Mouse (Mus musculus): Measurements from ENCODE around the gene Dnaja1.

The Dnaja1 gene

DNA sequence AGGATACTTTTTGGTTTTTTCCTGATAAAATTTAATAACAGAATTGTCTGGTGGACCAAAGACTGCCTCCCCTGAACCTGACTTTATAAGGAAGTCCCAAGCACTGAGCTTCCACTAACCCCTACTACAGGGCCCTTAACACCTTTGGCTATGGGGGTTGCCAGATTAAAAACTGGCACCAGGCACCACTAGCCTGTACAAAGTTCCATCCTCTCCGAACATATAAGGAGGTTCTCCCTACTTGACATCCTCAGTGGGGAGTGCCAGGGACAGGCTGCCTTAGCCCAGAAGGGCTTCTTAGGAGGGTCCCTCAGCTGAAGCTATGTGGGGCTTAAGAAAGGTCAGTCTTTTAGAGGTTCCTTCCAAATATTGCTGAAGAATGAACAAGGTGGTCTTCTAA is 13.4 kb downstream of the Dnaja1 start:
- in situ Hi-C loops (cut with MboI): no loop called here

DNA sequence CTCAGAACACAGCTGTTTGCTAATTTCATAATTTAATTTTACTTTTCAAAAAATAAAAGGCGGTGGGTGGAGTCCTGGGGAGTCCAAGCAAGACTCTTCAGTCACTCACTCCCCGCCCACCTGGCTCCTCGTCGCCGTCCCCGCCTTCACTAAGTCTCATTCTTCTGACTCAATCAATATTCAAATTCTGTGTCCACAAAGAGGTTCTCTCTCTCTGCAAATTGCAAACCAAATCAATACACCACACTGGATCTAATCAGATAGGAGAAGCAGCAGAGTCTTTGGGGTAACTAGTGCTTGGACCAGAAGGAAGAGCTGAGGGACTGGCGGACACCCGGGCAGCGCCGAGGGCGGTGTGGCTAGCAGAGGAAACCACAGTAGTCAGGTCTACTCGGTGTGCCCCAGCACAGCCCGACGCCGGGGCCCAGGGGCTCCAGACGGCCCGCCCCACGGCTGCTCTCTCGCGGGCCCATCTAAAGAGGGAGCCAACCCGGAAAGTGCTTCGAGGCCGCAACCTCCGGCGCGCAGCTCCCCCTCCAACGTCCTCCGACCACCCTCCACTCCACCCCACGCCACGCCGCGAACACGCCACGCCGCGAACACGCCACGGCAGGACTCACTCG is 35.3 kb downstream of the Dnaja1 start:
- in situ Hi-C loops (cut with MboI): no loop called here

DNA sequence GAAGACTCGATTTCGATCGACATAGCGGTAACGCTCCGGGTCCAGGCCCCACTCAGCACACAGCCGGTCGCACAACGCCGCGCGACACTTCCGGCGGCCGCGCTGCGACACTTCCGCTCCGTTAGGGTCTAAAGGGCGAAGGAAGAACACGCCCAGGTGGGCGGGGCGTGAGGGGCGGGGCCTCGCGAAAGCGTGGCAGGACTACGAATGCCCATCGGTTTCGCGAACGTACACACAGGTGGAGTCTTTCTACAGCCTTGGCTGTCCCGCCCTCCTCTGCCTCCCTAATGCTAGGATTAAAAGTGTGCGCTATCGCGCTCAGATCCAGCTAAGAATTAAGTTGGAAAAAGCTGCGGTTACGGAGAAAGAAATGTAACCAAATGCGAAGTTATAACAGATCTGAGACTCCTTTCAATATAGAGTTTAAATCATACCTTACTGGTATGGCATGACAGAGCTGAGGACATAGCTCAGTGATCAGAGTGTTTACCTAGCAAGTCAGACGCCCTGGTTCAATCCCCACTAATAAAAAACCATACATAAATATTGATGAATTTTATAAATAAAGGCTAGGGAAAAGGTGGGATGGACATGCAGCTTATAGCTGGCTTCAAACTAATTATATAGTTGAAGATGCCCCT is 36.0 kb downstream of the Dnaja1 start, which contains the start of gene Smu1:
Smu1 (minus strand) TSS at position 144 of the 641 bp plus-strand sequence.
- in situ Hi-C loops (cut with MboI): no loop called here

DNA sequence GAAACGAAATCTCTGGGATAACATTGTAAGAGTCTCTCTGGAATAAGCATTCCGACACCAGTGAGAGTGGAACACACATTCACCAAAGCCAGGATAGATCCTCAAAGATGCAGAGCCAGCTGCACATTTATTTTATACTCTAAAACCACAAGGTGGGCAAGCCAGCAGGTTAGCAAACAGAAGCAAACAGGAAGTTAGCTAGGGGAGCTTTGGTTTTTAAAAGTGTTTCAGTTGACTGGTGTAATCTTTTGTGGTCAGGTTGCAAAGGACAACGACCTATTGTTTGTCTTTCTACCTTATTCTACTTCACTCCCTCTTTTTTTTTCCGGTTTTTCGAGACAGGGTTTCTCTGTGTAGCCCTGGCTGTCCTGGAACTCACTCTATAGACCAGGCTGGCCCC is 37.9 kb downstream of the Dnaja1 start:
- in situ Hi-C loops (cut with MboI): no loop called here

DNA sequence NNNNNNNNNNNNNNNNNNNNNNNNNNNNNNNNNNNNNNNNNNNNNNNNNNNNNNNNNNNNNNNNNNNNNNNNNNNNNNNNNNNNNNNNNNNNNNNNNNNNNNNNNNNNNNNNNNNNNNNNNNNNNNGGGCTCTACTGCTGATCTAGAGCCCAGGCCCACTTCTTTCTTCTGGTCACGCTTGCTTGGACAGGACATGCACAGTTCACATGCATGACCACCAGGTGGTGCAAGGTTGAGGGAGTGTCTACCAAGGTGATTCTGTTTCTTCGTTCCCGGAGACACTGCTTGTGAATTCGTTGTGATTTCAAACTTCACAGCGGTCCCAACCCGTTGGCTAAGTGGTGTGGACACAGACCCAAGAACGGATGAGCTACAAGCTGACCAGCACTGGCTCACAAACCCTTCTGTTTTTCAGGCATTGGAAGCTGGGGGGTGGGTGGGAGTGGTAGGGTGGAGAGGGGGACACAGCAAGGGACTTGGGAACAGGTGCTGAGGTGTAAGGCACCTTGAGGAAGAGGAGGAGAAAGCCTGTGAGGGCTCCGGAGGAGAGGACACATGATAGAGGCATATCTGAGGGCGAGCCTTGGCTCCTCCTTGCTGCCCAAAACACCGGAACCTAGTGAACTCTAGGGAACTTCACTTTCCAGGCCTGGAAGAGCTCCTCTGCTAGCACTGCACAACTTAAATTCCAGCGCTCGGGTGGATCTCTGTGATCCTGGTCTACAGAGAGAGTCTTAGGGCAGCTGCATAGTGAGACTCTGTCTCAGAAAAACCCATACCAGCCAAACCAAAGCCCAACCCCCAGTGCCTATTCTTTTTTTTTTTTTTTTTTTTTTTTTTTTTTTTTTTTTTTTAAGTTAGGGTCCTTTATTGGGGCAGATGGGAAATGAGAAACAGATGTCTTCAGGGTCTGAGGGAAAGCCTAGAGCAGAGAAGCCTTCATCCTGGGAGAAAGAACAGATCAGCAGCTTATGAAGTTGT is 52.6 kb downstream of the Dnaja1 start:
- in situ Hi-C loops (cut with MboI): loop anchor here (5.0 kb wide), 1 partner anchor 133 kb away; no protein-coding TSS in a partner anchor

DNA sequence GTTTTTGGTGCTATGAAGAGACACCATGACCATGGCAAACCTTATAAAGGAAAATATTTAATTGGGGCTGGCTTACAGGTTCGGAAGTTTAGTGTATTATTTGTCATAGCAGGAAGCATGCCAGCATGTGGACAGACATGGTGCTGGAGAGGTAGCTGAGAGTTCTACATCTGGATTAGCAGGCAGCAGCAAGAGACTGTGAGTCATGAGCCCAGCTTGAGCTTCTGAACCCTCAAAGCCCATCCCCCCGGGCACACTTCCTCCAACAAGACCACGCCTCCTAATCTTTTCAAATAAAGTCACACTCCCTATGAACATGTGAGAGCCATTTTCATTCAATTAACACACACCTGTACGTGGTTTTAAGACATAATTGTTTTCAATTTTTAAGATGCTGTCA is 54.5 kb downstream of the Dnaja1 start:
- in situ Hi-C loops (cut with MboI): no loop called here

DNA sequence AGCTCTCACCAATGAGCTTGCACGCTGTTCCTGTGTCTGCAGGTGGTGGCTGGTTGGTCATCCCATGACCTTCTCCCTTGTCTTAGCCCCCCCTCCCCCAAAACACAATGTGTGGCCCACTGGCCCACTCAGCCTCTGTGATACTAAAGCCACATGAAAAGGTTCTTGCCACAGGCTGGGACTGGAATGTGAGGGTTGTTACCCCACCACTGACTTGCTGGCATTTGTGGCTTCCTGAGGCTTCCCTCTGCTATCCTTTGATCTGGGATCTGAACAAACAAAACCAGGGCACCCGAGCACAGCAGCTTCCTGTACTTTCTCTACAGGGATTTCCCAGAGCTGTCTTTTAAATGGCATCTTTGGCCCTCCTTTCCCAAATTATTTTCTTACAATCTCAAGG is 55.2 kb downstream of the Dnaja1 start:
- in situ Hi-C loops (cut with MboI): no loop called here

DNA sequence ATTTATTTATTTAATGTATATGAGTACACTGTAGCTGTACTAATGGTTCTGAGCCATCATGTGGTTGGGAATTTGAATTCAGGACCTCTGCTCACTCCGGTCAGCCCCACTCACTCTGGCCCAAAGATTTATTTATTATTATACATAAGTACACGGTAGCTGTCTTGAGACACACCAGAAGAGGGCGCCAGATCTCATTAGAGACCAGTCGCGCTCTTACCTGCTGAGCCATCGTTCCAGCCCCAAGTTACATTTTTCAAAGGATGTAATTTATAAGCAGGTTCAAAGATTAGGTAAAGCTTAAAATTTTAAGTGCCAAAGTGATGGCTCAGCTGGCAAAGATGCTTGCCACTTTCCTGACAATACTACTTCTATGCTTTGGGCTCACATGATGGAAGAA is 56.7 kb downstream of the Dnaja1 start:
- in situ Hi-C loops (cut with MboI): no loop called here

DNA sequence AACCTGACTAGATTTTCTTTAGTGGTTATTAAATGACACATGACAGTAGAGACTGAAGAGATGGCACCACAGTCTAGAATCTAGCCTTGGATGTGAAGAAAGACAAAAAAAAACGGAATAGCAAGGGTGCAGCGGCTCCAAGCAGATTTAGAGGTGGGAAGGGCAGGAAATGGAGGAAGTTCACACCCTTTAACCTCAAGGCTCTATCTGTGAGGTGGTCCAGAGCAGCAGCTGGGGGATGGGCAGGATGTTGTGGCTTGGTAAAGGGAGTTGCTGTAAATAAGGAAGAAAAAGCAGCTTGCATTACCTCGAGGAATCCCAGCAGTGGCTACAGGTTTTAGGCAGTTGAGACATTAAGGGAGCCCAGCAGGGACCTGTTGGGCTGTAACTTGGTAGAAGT is 59.2 kb downstream of the Dnaja1 start:
- in situ Hi-C loops (cut with MboI): no loop called here

DNA sequence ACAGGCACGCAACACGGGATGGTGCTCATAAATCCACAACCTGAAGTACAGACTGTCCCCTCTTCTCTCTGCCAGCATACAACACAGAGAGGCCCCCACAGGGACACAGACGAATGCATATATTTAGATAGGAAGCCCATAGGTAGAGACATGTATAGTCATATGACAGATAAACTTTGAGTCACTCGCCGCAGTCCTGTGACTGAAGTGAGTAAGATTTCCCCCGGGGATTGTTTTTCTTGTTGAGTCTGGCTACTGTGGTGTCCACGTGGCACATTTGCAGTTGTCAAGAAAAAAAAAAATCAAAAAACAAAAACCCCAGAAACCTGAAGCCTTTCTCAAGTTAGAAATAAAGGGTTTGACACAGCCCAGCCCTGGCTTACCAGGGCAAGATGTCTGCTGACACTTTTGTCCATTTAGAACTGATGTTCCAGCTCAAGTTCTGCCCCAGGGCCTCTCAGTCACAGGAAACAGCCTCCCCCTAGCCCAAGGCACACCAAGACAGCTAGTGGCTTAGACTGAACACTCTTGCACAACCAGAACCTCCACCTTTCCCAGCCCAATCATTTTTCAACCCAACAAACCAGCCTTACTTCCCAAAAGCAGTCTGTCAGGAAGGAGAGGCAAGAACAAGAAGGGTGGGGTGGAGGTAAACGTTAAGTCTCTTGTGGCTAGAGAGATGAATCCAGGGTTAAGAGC is 60.0 kb downstream of the Dnaja1 start:
- in situ Hi-C loops (cut with MboI): no loop called here

DNA sequence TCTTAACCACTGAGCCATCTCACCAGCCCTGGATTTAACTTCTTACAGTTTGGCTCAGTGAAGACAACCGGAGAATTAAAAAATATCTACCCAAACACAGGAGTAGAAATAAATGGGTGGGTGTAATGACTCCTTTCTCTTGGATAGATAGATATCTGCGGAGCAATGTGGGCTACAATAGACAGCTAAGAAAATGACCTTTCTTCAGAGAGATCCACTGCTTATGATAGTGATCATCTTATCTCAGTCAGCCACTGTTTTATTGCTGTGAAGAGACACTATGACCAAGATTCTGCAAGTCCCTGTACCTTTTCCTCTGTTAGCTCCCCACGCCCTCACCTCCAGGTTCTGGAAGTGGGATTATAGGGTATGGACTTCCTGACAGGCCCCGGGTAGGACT is 61.1 kb downstream of the Dnaja1 start:
- in situ Hi-C loops (cut with MboI): no loop called here

DNA sequence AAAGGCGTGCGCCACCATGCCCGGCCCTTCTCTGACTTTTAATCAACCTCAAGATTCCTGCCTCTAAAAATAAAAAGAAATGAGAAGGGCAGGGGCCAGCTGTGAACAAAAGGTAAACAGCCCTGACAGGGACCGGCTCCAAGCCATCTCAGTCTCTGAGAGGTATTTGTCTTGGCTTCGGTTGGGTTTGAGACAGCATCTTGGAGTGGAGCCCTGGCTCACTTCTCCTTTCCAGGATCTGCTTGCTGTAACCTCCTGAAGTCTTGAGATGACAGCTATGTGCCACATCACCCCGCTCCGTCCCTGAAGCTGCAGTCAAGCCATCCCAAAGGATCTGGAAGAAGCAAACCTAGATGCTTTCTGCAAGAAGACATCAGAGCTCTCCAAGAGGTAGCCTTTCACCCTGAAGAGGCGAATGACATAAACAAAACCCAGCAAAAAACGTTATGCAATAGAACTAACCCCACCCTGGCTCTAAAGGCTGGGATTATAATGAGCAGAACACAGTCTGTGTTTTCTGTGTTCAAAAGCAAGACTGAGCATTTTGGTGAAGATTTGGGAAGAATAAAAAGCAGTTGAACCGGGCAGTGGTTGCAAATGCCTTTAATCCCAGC is 62.7 kb downstream of the Dnaja1 start:
- in situ Hi-C loops (cut with MboI): no loop called here

DNA sequence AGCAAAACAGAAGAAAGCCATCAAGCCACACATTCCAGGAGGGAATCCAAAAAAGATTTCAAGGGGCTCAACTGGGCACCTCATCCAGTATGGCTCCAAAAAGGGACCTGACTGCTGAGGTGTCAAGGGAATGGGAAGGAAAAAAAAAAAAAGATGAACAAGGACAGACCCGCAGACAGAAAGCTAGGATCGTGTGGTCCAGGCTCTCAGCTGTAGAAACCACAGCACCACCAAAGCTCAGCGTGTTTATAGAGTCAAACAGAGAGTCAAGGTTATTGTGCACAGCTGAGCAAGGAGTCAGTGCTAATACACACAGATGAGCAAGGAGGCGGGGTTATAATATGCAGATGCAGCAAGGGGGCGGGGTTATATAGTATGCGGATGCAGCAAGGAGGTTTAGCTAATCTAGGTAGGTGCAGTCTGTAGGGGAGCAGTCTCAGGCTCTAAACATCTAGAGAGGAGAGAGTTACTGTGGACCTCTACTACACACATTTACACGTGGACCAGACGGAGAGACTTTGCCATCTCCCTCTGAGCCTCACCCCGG is 63.7 kb downstream of the Dnaja1 start:
- in situ Hi-C loops (cut with MboI): no loop called here

DNA sequence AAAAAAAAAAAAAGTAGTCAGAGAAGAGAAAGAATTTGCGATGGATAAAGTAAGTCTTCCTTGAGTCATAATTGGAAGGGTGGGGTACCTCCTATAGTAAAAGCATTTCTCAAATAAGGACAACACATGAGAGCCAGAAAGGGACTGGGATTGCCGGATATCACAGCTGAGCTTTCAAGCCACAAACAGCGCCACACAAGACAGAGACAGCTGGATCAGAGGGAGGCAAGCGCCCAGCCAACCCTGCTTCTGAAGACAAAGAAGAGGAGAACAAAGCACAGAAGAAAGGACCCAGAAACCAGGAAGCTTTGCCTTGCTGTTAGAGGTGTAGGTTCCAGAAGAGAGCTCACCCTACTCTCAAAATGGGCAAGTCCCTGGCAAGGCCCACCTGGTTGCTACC is 64.6 kb downstream of the Dnaja1 start:
- in situ Hi-C loops (cut with MboI): no loop called here
